Mouse (Mus musculus) neural tube, embryonic 13.5 days (tissue): Measurements from ENCODE around the gene Fam189a2. TPM values are rescaled to one million over a fixed set of nuclear protein-coding genes. Genes with fewer than 3 reads are reported as not detected.

ENCODE experiments used
- ATAC-seq: fragments of 200-750 bp; cut with Nextera tagmentation; 2 replicates; pipeline ENCODE4 v1.8.0; 2017; ENCODE audit warnings: low read depth, mild to moderate bottlenecking, moderate TSS enrichment, moderate library complexity
- H3K27ac ChIP-seq: fragments of 300-500 bp; sonication (generic); replicated peaks from 2 replicates; pipeline ENCODE4 v1.5.1; 2015; ENCODE audit warnings: moderate library complexity, mild to moderate bottlenecking, inconsistent platforms
- H3K27me3 ChIP-seq: fragments of 300-500 bp; sonication (generic); 2 replicates; pipeline ENCODE4 v1.6.1; 2015; ENCODE audit warnings: mild to moderate bottlenecking, inconsistent platforms
- H3K36me3 ChIP-seq: fragments of 300-500 bp; sonication (generic); 2 replicates; pipeline ENCODE4 v1.6.1; 2015; ENCODE audit warnings: mild to moderate bottlenecking, inconsistent platforms
- H3K4me1 ChIP-seq: fragments of 300-500 bp; sonication (generic); replicated peaks from 2 replicates; pipeline ENCODE4 v1.6.1; 2015; ENCODE audit warnings: inconsistent platforms
- H3K4me2 ChIP-seq: fragments of 300-500 bp; sonication (generic); 2 replicates; pipeline ENCODE4 v1.6.1; 2015; ENCODE audit warnings: inconsistent platforms, mild to moderate bottlenecking, moderate library complexity
- H3K4me3 ChIP-seq: fragments of 300-500 bp; sonication (generic); 2 replicates; pipeline ENCODE4 v1.5.1; 2015; ENCODE audit warnings: mild to moderate bottlenecking, inconsistent platforms
- H3K9ac ChIP-seq: fragments of 300-500 bp; sonication (generic); 2 replicates; pipeline ENCODE4 v1.6.1; 2015; ENCODE audit warnings: moderate library complexity, mild to moderate bottlenecking, inconsistent platforms
- H3K9me3 ChIP-seq: fragments of 300-500 bp; sonication (generic); 2 replicates; pipeline ENCODE4 v1.6.1; 2016; ENCODE audit warnings: inconsistent platforms
- WGBS: fragments of 180-500 bp; shearing (Covaris S2); methylation state at CpG from one replicate; pipeline ENCODE4 v1.1.7; 2015; 5-methylcytosine and 5-hydroxymethylcytosine counted together
- polyA plus RNA-seq: library from polyadenylated mRNA; unstranded; fragments of >200 nt; fragmentation: Nextera tagmentation; extraction: Ambion mirVana; gene quantifications from 2 replicates; pipeline ENCODE4 v1.2.1, GENCODE M21; 2015

Fam189a2 gene
- polyA plus RNA-seq, 1 experiment from 2014 or later, result 2.4 TPM

GRCm38 (mm10) chr19:23948301-23949000, 82.4 kb downstream of the Fam189a2 start:
- Histone ChIP-seq H3K27me3 (no peaks in the 10 kb centered on the region), H3K36me3 (peaks cover 35% of the 10 kb centered on the region), H3K4me1 (peaks cover 9% of the 10 kb centered on the region), H3K27ac (no peak overlapping the region), H3K4me2 (no peak overlapping the region), H3K9ac (no peak overlapping the region), H3K9me3 (peaks cover 3% of the 10 kb centered on the region; the same call in 1 of the 2 replicates), H3K4me3 (no peak overlapping the region)
- ATAC-seq, result peak; percentile 50; the same call in 1 of the 2 replicates
- WGBS, result 39% methylated on average over 12 of the region's 12 CpGs

GRCm38 (mm10) chr19:23947871-23948270, 82.9 kb downstream of the Fam189a2 start:
- peaks cover 3% of the 10 kb centered on the region; the same call in 1 of the 2 replicates for H3K9me3 ChIP-seq
- no peak overlapping the region for H3K9ac ChIP-seq
- H3K36me3 ChIP-seq, result peaks cover 39% of the 10 kb centered on the region
- WGBS, result 45% methylated on average over 4 of the region's 4 CpGs
- no peaks in the 10 kb centered on the region for H3K27me3 ChIP-seq
- ATAC-seq, result no peak
- H3K27ac ChIP-seq, result no peak overlapping the region
- no peak overlapping the region for H3K4me3 ChIP-seq
- H3K4me1 ChIP-seq, result peaks cover 9% of the 10 kb centered on the region
- H3K4me2 ChIP-seq, result no peak overlapping the region

GRCm38 (mm10) chr19:23946751-23947150, 84.1 kb downstream of the Fam189a2 start:
- 85% methylated on average over 4 of the region's 4 CpGs for WGBS
- Histone ChIP-seq H3K4me2 (no peak overlapping the region), H3K4me3 (no peak overlapping the region), H3K27me3 (no peaks in the 10 kb centered on the region), H3K27ac (no peak overlapping the region), H3K36me3 (peaks cover 48% of the 10 kb centered on the region), H3K9ac (no peak overlapping the region), H3K4me1 (peaks cover 9% of the 10 kb centered on the region), H3K9me3 (peaks cover 3% of the 10 kb centered on the region; the same call in 1 of the 2 replicates)
- ATAC-seq, result no peak

GRCm38 (mm10) chr19:23946026-23946685, 84.7 kb downstream of the Fam189a2 start:
- peaks cover 54% of the 10 kb centered on the region for H3K36me3 ChIP-seq

GRCm38 (mm10) chr19:23942886-23943285, 87.9 kb downstream of the Fam189a2 start:
- H3K9ac ChIP-seq, result no peak overlapping the region
- H3K4me3 ChIP-seq, result no peak overlapping the region
- H3K27ac ChIP-seq, result no peak overlapping the region
- peaks cover 85% of the 10 kb centered on the region for H3K36me3 ChIP-seq
- no peaks in the 10 kb centered on the region for H3K27me3 ChIP-seq
- H3K9me3 ChIP-seq, result no peaks in the 10 kb centered on the region
- H3K4me2 ChIP-seq, result no peak overlapping the region
- no peak for ATAC-seq
- peaks cover 9% of the 10 kb centered on the region for H3K4me1 ChIP-seq
- WGBS, result 88% methylated on average over 7 of the region's 7 CpGs

More at GRCm38 (mm10) chr19:23946026-23946685, 84.7 kb downstream of the Fam189a2 start:
- Histone ChIP-seq H3K4me3 (no peak overlapping the region), H3K4me2 (no peak overlapping the region), H3K27ac (no peak overlapping the region), H3K27me3 (no peaks in the 10 kb centered on the region), H3K9ac (no peak overlapping the region), H3K9me3 (peaks cover 2% of the 10 kb centered on the region; the same call in 1 of the 2 replicates), H3K4me1 (peaks cover 14% of the 10 kb centered on the region)
- 87% methylated on average over 6 of the region's 6 CpGs for WGBS
- ATAC-seq, result no peak

- H3K36me3 ChIP-seq, result peaks cover 94% of the 10 kb centered on the region
- 61% methylated on average over 12 of the region's 12 CpGs for WGBS
- no peaks in the 10 kb centered on the region for H3K9me3 ChIP-seq
- H3K27ac ChIP-seq, result peak overlapping the region; percentile 23; the same call in 1 of the 2 replicates
- H3K9ac ChIP-seq, result no peak overlapping the region
- H3K27me3 ChIP-seq, result no peaks in the 10 kb centered on the region
- H3K4me2 ChIP-seq, result no peak overlapping the region
- no peak for ATAC-seq
- H3K4me3 ChIP-seq, result no peak overlapping the region
- H3K4me1 ChIP-seq, result peaks cover 8% of the 10 kb centered on the region
Measured at GRCm38 (mm10) chr19:23941422-23941949, 89.3 kb downstream of the Fam189a2 start.

- no peak overlapping the region for H3K4me2 ChIP-seq
- H3K27me3 ChIP-seq, result no peaks in the 10 kb centered on the region
- H3K9ac ChIP-seq, result no peak overlapping the region
- H3K4me3 ChIP-seq, result no peak overlapping the region
- no peaks in the 10 kb centered on the region for H3K4me1 ChIP-seq
- peaks cover 9% of the 10 kb centered on the region; the same call in 1 of the 2 replicates for H3K9me3 ChIP-seq
- no peak for ATAC-seq
- peaks cover 65% of the 10 kb centered on the region for H3K36me3 ChIP-seq
- H3K27ac ChIP-seq, result no peak overlapping the region
- 89% methylated on average over 5 of the region's 5 CpGs for WGBS
Measured at GRCm38 (mm10) chr19:23930826-23931225, 100.0 kb downstream of the Fam189a2 start.

GRCm38 (mm10) chr19:23925541-23925940, 105.3 kb downstream of the Fam189a2 start:
- no peaks in the 10 kb centered on the region for H3K9me3 ChIP-seq
- peaks cover 7% of the 10 kb centered on the region for H3K4me1 ChIP-seq
- H3K9ac ChIP-seq, result no peak overlapping the region
- no peaks in the 10 kb centered on the region for H3K27me3 ChIP-seq
- WGBS, result 90% methylated on average over 5 of the region's 5 CpGs
- H3K4me3 ChIP-seq, result no peak overlapping the region
- ATAC-seq, result no peak
- H3K36me3 ChIP-seq, result peaks cover 55% of the 10 kb centered on the region
- no peak overlapping the region for H3K27ac ChIP-seq
- no peak overlapping the region for H3K4me2 ChIP-seq

GRCm38 (mm10) chr19:23924791-23925190, 106.0 kb downstream of the Fam189a2 start:
- Histone ChIP-seq H3K9me3 (no peaks in the 10 kb centered on the region), H3K36me3 (peaks cover 53% of the 10 kb centered on the region), H3K27ac (no peak overlapping the region), H3K27me3 (no peaks in the 10 kb centered on the region), H3K9ac (no peak overlapping the region), H3K4me2 (no peak overlapping the region), H3K4me1 (peaks cover 15% of the 10 kb centered on the region), H3K4me3 (no peak overlapping the region)
- no peak for ATAC-seq
- 68% methylated on average over 9 of the region's 9 CpGs for WGBS

GRCm38 (mm10) chr19:23924057-23924456, 106.8 kb downstream of the Fam189a2 start:
- Histone ChIP-seq H3K9me3 (no peaks in the 10 kb centered on the region), H3K4me3 (no peak overlapping the region), H3K27me3 (no peaks in the 10 kb centered on the region), H3K4me1 (peaks cover 22% of the 10 kb centered on the region), H3K27ac (no peak overlapping the region), H3K36me3 (peaks cover 50% of the 10 kb centered on the region), H3K9ac (no peak overlapping the region), H3K4me2 (no peak overlapping the region)
- 80% methylated on average over 6 of the region's 6 CpGs for WGBS
- no peak for ATAC-seq
